Mouse (Mus musculus) hindbrain, embryonic 15.5 days (tissue): ENCODE data around the gene Fnbp1. TPM values are rescaled to one million over a fixed set of nuclear protein-coding genes. Genes with fewer than 3 reads are reported as not detected.

ENCODE experiments used
- ATAC-seq: fragments of 200-750 bp; cut with Nextera tagmentation; 2 replicates; pipeline ENCODE4 v1.8.0; 2017; ENCODE audit warnings: low read depth, moderate number of reproducible peaks, moderate TSS enrichment; ENCODE audit not compliant: low FRiP score
- H3K27ac ChIP-seq: fragments of 300-500 bp; sonication (generic); replicated peaks from 2 replicates; pipeline ENCODE4 v1.5.1; 2015; ENCODE audit warnings: mild to moderate bottlenecking, inconsistent platforms
- H3K27me3 ChIP-seq: fragments of 300-500 bp; sonication (generic); 2 replicates; pipeline ENCODE4 v1.6.1; 2015; ENCODE audit warnings: control low read depth, inconsistent platforms
- H3K36me3 ChIP-seq: fragments of 300-500 bp; sonication (generic); 2 replicates; pipeline ENCODE4 v1.6.1; 2015; ENCODE audit warnings: control low read depth, inconsistent platforms
- H3K4me1 ChIP-seq: fragments of 300-500 bp; sonication (generic); replicated peaks from 2 replicates; pipeline ENCODE4 v1.6.1; 2015; ENCODE audit warnings: control low read depth, inconsistent platforms
- H3K4me2 ChIP-seq: fragments of 300-500 bp; sonication (generic); 2 replicates; pipeline ENCODE4 v1.6.1; 2015; ENCODE audit warnings: moderate library complexity, mild to moderate bottlenecking, inconsistent platforms
- H3K4me3 ChIP-seq: fragments of 300-500 bp; sonication (generic); 2 replicates; pipeline ENCODE4 v1.5.1; 2015; ENCODE audit warnings: mild to moderate bottlenecking, inconsistent platforms
- H3K9ac ChIP-seq: fragments of 300-500 bp; sonication (generic); 2 replicates; pipeline ENCODE4 v1.6.1; 2015; ENCODE audit warnings: inconsistent platforms
- H3K9me3 ChIP-seq: fragments of 300-500 bp; sonication (generic); 2 replicates; pipeline ENCODE4 v1.6.1; 2016; ENCODE audit warnings: control low read depth, inconsistent platforms
- WGBS: fragments of 180-500 bp; shearing (Covaris S2); methylation state at CpG from one replicate; pipeline ENCODE4 v1.1.7; 2015; 5-methylcytosine and 5-hydroxymethylcytosine counted together
- polyA plus RNA-seq: library from polyadenylated mRNA; unstranded; fragments of >200 nt; fragmentation: Nextera tagmentation; extraction: Ambion mirVana; gene quantifications from 2 replicates; pipeline ENCODE4 v1.2.1, GENCODE M21; 2015

Fnbp1 gene
- polyA plus RNA-seq, 1 experiment from 2014 or later: 33.0 TPM

DNA sequence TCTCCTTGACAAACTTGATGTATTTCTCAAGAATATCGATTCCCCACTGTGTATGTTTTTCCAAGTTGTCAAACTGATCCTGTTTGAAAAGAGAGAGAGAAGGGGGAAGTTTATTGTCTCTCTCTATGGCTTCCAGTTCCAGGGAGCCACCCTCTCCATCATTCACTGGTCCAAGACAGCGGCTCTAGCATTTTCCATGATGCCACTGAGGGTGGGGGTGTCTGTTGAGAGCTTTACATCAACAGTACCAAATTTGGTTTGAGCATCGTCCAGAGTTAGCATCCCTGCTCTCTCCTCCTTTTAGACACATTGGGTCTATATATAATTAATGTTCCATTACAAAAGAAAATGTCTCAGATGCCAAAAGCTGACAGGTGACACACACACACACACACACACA lies 36.5 kb downstream of the Fnbp1 start:
- no peaks in the 10 kb centered on the region for H3K27me3 ChIP-seq
- H3K27ac ChIP-seq: no peak overlapping the region
- WGBS: 70% methylated on average over 3 of the region's 3 CpGs
- H3K4me2 ChIP-seq: no peak overlapping the region
- H3K9ac ChIP-seq: no peak overlapping the region
- no peak for ATAC-seq
- peaks cover 22% of the 10 kb centered on the region for H3K4me1 ChIP-seq
- no peaks in the 10 kb centered on the region for H3K36me3 ChIP-seq
- no peaks in the 10 kb centered on the region for H3K9me3 ChIP-seq
- no peak overlapping the region for H3K4me3 ChIP-seq

DNA sequence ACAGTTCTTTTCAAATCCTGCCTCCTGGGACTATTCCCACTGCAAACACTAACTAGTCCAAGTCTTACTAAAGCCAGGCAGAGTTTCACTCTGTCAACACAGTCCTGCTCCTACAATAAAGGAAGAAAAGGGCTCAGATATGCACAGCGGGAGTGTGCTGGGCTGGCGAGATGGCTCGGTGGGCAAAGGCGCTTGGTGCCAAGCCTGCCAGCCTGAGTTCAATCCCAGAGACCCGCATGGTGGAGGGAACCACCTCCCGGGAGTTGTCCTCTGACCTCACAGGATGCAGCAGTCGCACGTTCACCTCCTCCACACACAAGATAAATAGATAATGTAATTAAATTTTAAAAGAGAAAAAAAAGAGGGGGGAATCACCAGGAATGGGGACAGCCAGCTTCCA lies 38.5 kb downstream of the Fnbp1 start:
- Histone ChIP-seq H3K4me3 (no peak overlapping the region), H3K4me2 (no peak overlapping the region), H3K4me1 (peaks cover 21% of the 10 kb centered on the region), H3K9me3 (no peaks in the 10 kb centered on the region), H3K27me3 (no peaks in the 10 kb centered on the region), H3K36me3 (no peaks in the 10 kb centered on the region), H3K9ac (no peak overlapping the region), H3K27ac (no peak overlapping the region)
- 76% methylated on average over 8 of the region's 8 CpGs for WGBS
- ATAC-seq: no peak

DNA sequence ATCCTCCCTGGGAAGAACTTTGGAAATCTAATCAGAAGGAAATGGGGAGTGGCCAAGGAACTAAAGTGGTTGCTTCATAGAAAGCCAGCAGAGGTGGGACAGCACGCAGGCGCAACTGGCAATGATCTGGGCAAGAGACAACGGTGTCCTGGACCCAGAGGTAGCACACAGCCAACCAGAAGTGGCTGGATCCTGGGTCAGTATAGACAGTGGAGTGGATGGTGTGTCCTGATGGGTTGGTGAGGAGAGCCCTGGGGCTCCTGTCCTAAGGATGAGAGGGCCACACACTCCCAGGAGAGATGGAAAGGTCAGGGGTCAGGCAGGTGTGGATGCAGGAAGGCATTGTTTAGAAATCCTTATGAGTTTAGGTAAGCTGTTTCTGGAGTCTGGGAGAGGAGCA lies 40.5 kb downstream of the Fnbp1 start:
- no peak for ATAC-seq

DNA sequence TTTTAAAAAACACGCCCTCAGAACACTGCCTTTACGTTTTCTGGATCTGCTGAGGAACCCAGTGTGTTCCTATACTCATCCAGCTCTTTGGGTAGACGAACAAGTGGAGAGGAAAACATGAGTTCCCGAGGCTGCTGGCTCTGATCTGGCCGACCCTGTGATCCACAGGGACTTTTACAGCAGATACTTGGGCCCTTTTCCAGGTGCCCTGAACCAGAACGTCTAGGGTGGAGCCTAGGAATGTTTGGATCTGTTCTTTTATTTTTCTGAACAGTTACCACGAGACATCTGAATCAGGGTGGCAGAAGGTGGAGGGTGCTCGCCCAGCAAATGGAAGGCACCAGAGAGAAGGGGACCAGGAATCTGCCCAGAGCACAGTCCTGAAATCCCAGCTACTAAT lies 42.7 kb downstream of the Fnbp1 start:
- Histone ChIP-seq H3K4me1 (no peaks in the 10 kb centered on the region), H3K36me3 (no peaks in the 10 kb centered on the region), H3K9me3 (no peaks in the 10 kb centered on the region), H3K9ac (no peak overlapping the region), H3K27ac (no peak overlapping the region), H3K4me3 (no peak overlapping the region), H3K4me2 (no peak overlapping the region), H3K27me3 (no peaks in the 10 kb centered on the region)
- WGBS: 80% methylated on average over 8 of the region's 8 CpGs
- no peak for ATAC-seq

More for the DNA sequence above, 40.5 kb downstream of the Fnbp1 start:
- no peak overlapping the region for H3K4me3 ChIP-seq
- H3K27me3 ChIP-seq: no peaks in the 10 kb centered on the region
- H3K27ac ChIP-seq: no peak overlapping the region
- H3K9ac ChIP-seq: no peak overlapping the region
- no peaks in the 10 kb centered on the region for H3K36me3 ChIP-seq
- 90% methylated on average over 3 of the region's 3 CpGs for WGBS
- H3K4me1 ChIP-seq: peaks cover 1% of the 10 kb centered on the region
- no peaks in the 10 kb centered on the region for H3K9me3 ChIP-seq
- no peak overlapping the region for H3K4me2 ChIP-seq

DNA sequence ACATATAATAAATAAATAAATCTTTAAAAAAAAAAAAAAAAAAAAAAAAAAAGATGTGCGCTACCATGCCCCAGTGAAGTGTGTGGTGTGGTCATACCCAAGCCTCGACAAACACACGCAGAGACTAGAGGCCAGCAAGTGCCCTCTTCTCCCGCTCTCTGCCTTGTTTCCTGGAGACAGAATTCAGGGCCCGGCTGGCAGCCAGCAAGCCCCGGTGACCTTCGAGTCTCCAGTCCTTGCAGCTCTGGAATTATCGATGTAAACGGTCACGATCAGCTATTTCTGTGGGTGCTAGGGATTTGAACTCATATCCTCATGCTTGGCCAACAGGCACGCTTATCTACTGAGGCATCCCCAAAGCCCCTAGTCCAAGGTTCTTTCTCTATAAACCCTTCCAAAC lies 43.2 kb downstream of the Fnbp1 start:
- Histone ChIP-seq H3K27ac (no peak overlapping the region), H3K36me3 (no peaks in the 10 kb centered on the region), H3K27me3 (no peaks in the 10 kb centered on the region), H3K4me2 (no peak overlapping the region), H3K4me1 (no peaks in the 10 kb centered on the region), H3K9ac (no peak overlapping the region), H3K9me3 (no peaks in the 10 kb centered on the region), H3K4me3 (no peak overlapping the region)
- whole genome bisulfite sequencing: 94% methylated on average over 11 of the region's 11 CpGs
- no peak for ATAC-seq

DNA sequence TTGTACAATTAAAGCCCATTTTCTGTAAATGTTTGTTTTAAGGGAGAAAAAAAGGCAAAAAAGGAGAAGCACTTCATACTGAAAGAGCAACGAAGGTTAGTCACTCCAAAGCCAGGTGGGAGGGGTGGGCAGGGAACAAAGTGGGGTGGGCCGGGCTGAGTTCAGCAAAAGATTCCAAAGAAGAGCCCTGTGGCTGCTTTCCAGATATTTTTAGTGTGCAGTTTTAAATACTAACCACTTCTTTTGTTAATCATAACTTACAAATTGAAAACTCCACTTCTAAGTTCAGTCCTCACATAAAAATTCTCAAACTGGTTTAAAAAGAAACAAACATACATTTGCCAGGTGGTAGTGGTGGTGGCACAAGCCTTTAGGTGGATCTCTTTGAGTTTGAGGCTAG lies 44.5 kb downstream of the Fnbp1 start:
- H3K27me3 ChIP-seq: no peaks in the 10 kb centered on the region
- H3K36me3 ChIP-seq: no peaks in the 10 kb centered on the region
- no peaks in the 10 kb centered on the region for H3K9me3 ChIP-seq
- H3K27ac ChIP-seq: no peak overlapping the region
- H3K9ac ChIP-seq: no peak overlapping the region
- 89% methylated on average over 2 of the region's 2 CpGs for WGBS
- H3K4me1 ChIP-seq: no peaks in the 10 kb centered on the region
- no peak overlapping the region for H3K4me2 ChIP-seq
- H3K4me3 ChIP-seq: no peak overlapping the region
- no peak for ATAC-seq

DNA sequence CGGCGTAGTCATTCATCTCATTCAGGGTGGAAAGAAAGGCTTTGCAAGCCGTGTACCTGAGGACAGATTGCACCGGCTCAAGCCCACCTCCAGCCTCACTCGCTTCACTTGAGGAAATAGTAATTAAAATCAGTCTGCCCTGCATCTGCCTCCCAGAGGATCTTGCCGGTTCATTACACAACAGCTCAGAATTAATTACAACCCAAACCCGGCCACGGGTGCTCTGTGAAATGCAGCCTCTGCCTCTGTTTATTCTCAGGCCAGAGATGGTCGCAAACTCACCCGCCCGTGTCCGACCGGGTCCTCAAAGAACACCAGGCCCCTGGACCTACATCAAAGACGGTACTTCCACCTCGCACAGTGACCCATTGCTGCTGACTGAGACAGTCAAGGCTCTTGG lies 45.7 kb downstream of the Fnbp1 start:
- Histone ChIP-seq H3K27ac (no peak overlapping the region), H3K4me1 (no peaks in the 10 kb centered on the region), H3K27me3 (no peaks in the 10 kb centered on the region), H3K4me2 (no peak overlapping the region), H3K9ac (no peak overlapping the region), H3K36me3 (no peaks in the 10 kb centered on the region), H3K9me3 (no peaks in the 10 kb centered on the region), H3K4me3 (no peak overlapping the region)
- 55% methylated on average over 15 of the region's 15 CpGs for WGBS
- peak; percentile 42; the same call in 1 of the 2 replicates for ATAC-seq

DNA sequence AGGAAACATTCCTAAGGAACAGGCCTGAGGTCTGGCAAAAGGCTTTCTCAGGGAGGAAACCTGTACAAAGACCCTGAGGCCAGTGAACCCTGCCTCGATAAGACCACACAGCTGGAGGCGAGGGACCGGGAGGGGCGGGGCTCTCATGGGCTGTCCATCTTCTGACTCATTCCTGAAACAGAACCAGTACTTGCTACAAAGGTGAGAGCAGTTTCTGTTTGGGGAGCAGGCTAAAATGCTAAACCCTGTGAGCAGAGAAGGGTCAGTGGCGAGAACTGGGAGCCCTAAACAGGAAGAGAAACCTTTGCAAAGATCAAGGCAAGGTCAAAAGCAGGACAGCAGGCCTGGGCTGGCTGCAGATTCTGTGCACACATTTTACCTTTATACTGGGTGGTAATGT lies 47.2 kb downstream of the Fnbp1 start:
- no peak for ATAC-seq
- Histone ChIP-seq H3K4me2 (no peak overlapping the region), H3K9ac (no peak overlapping the region), H3K4me1 (no peaks in the 10 kb centered on the region), H3K9me3 (no peaks in the 10 kb centered on the region), H3K27me3 (no peaks in the 10 kb centered on the region), H3K36me3 (no peaks in the 10 kb centered on the region), H3K4me3 (no peak overlapping the region), H3K27ac (no peak overlapping the region)
- 61% methylated on average over 5 of the region's 5 CpGs for WGBS

DNA sequence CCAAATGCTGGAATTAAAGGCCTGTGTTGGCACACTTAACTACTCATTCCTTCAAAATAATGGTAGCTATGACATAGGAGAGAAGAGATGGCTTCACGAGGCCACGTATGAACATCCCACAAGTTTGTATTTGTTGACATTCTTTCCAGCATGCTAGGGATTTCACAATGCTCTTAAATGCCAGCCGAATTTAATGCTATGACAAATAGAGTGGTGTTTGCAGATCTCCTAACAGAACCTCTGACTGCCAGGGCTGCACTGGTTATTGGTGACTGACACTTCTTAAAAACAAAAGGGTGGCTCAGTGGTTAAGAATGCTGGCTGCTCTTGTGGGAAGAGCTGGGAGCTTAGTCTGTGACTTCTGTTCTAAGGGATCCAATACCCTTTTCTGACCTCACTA lies 48.9 kb downstream of the Fnbp1 start:
- no peaks in the 10 kb centered on the region for H3K9me3 ChIP-seq
- 91% methylated on average over 3 of the region's 3 CpGs for WGBS
- ATAC-seq: no peak

DNA sequence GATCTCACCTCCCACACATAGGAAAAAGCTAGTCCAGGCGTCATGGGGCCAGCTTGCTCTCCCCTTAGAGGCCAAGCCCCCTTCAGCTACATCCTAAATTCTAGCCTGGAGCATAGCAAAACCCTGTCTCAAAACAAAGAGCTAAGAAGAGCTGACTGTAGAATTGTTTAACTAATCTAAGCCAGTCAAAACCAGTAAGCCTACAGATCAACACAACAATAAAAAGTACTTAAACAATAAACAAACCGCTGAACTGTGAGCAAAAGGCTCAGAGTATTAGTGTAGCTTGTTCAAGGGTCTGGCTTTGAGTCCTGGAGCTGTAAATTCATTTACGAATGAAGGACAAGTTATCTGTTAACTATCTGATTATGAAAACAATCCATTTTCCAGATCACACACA lies 50.6 kb downstream of the Fnbp1 start:
- H3K27ac ChIP-seq: no peak overlapping the region
- H3K27me3 ChIP-seq: no peaks in the 10 kb centered on the region
- no peaks in the 10 kb centered on the region for H3K36me3 ChIP-seq
- H3K4me2 ChIP-seq: no peak overlapping the region
- 60% methylated on average over 3 of the region's 3 CpGs for WGBS
- H3K9ac ChIP-seq: no peak overlapping the region
- peaks cover 11% of the 10 kb centered on the region for H3K4me1 ChIP-seq
- no peaks in the 10 kb centered on the region for H3K9me3 ChIP-seq
- no peak for ATAC-seq
- H3K4me3 ChIP-seq: no peak overlapping the region

More for the DNA sequence above, 48.9 kb downstream of the Fnbp1 start:
- Histone ChIP-seq H3K4me1 (peaks cover 6% of the 10 kb centered on the region), H3K27me3 (no peaks in the 10 kb centered on the region), H3K9ac (no peak overlapping the region), H3K4me3 (no peak overlapping the region), H3K36me3 (no peaks in the 10 kb centered on the region), H3K27ac (no peak overlapping the region), H3K4me2 (no peak overlapping the region)

DNA sequence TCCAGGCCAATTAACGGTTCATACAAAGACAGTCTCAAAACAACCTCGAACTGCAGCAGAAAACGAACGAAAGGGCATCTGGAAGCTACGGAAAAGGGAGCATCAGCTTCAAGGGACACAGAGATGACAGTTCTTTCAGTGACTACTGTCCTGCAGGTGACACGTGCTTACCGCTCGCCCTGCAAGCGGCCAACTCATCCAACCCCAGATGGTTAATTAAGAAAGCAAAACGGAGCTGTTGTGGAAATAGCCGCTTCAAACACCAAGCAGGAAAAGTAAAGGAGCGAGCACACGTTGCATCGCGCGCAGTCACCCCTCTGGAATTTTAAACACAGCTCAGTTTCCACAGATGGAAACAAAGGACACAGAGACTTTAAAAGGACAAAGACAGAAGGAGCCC lies 52.2 kb downstream of the Fnbp1 start:
- ATAC-seq: no peak
- Histone ChIP-seq H3K27ac (no peak overlapping the region), H3K36me3 (no peaks in the 10 kb centered on the region), H3K4me1 (peaks cover 11% of the 10 kb centered on the region), H3K27me3 (no peaks in the 10 kb centered on the region), H3K9me3 (no peaks in the 10 kb centered on the region), H3K9ac (no peak overlapping the region), H3K4me2 (no peak overlapping the region), H3K4me3 (no peak overlapping the region)
- WGBS: 68% methylated on average over 16 of the region's 16 CpGs

DNA sequence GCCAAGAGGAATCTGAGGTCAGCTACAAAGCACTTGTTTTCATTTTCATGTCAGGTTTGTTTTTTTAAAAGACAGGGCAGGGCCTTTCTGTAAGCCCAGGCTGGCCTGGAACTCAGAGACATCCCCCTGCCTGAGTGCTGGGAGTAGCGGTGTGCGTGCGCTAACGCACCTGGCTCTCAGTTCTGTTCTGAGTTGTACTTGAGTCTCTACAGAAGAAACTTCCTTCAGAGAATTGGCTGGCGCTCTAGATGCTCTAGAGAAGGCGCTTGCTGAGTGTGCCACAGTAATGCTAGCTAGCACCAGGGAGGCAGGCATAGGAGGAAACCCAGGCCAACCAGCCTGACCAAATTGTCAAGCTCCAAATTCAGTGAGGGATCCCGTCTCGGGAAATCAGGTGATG lies 52.9 kb downstream of the Fnbp1 start:
- Histone ChIP-seq H3K36me3 (peaks cover 6% of the 10 kb centered on the region), H3K4me2 (no peak overlapping the region), H3K4me1 (peaks cover 11% of the 10 kb centered on the region), H3K9ac (no peak overlapping the region), H3K9me3 (no peaks in the 10 kb centered on the region), H3K27ac (peak overlapping the region; percentile 29; the same call in 1 of the 2 replicates), H3K27me3 (no peaks in the 10 kb centered on the region), H3K4me3 (no peak overlapping the region)
- ATAC-seq: no peak
- WGBS: 78% methylated on average over 8 of the region's 8 CpGs
